Mouse (Mus musculus): Measurements from ENCODE around the gene Evc. TPM values are rescaled to one million over a fixed set of nuclear protein-coding genes. Genes with fewer than 3 reads are reported as not detected.

Evc gene
- 1.9 and 2.0 TPM in 2 replicates for polyA plus RNA-seq (2012; ENCODE audit: insufficient read depth, insufficient read length, missing spikeins)

- H3K27ac ChIP-seq (replicated peaks; ENCODE audit: low read depth, low read length) = no peak within 1 kb of the TSS
Measured at GRCm38 (mm10) chr5:37336485-37337105, at the start of gene Evc. Gene Evc (minus strand): TSS chr5:37336894.

GRCm38 (mm10) chr5:37383570-37383969, 46.9 kb upstream of the Evc start:
- no peaks in the 10 kb centered on the region for H3K4me1 ChIP-seq (ENCODE audit: control insufficient read depth, insufficient read depth, insufficient read length, low read length)
- H3K4me3 ChIP-seq (ENCODE audit: insufficient read depth, low read depth, low read length) = no peak overlapping the region
- H3K27ac ChIP-seq (replicated peaks; ENCODE audit: low read depth, low read length) = no peak overlapping the region

More at GRCm38 (mm10) chr5:37336485-37337105, at the start of gene Evc:
- H3K4me1 ChIP-seq (ENCODE audit: control insufficient read depth, insufficient read depth, insufficient read length, low read length) = 0 out of 2 replicates have a peak, but pooled peaks cover 2% of the 10 kb centered on the region
- H3K4me3 ChIP-seq (ENCODE audit: insufficient read depth, low read depth, low read length) = peak within 1 kb of the TSS; percentile 63

GRCm38 (mm10) chr5:37380641-37381040, 43.9 kb upstream of the Evc start:
- Histone ChIP-seq H3K4me1 (ENCODE audit: control insufficient read depth, insufficient read depth, insufficient read length, low read length) (no peaks in the 10 kb centered on the region), H3K4me3 (ENCODE audit: insufficient read depth, low read depth, low read length) (no peak overlapping the region), H3K27ac (replicated peaks; ENCODE audit: low read depth, low read length) (no peak overlapping the region)

- H3K4me3 ChIP-seq (ENCODE audit: insufficient read depth, low read depth, low read length) = no peak overlapping the region
- H3K27ac ChIP-seq (replicated peaks; ENCODE audit: low read depth, low read length) = no peak overlapping the region
- no peaks in the 10 kb centered on the region for H3K4me1 ChIP-seq (ENCODE audit: control insufficient read depth, insufficient read depth, insufficient read length, low read length)
Measured at GRCm38 (mm10) chr5:37377376-37377775, 40.7 kb upstream of the Evc start.

GRCm38 (mm10) chr5:37368796-37369195, 32.1 kb upstream of the Evc start:
- no peak overlapping the region for H3K4me3 ChIP-seq (ENCODE audit: insufficient read depth, low read depth, low read length)
- H3K4me1 ChIP-seq (ENCODE audit: control insufficient read depth, insufficient read depth, insufficient read length, low read length) = no peaks in the 10 kb centered on the region
- H3K27ac ChIP-seq (replicated peaks; ENCODE audit: low read depth, low read length) = no peak overlapping the region

- Histone ChIP-seq H3K4me1 (ENCODE audit: control insufficient read depth, insufficient read depth, insufficient read length, low read length) (no peaks in the 10 kb centered on the region), H3K4me3 (ENCODE audit: insufficient read depth, low read depth, low read length) (no peak overlapping the region), H3K27ac (replicated peaks; ENCODE audit: low read depth, low read length) (no peak overlapping the region)
Measured at GRCm38 (mm10) chr5:37365751-37366150, 29.1 kb upstream of the Evc start.

- H3K4me1 ChIP-seq (ENCODE audit: control insufficient read depth, insufficient read depth, insufficient read length, low read length) = no peaks in the 10 kb centered on the region
- no peak overlapping the region for H3K4me3 ChIP-seq (ENCODE audit: insufficient read depth, low read depth, low read length)
- H3K27ac ChIP-seq (replicated peaks; ENCODE audit: low read depth, low read length) = no peak overlapping the region
Measured at GRCm38 (mm10) chr5:37363284-37363683, 26.6 kb upstream of the Evc start.

GRCm38 (mm10) chr5:37362618-37363017, 25.9 kb upstream of the Evc start:
- H3K4me3 ChIP-seq (ENCODE audit: insufficient read depth, low read depth, low read length) = no peak overlapping the region
- no peak overlapping the region for H3K27ac ChIP-seq (replicated peaks; ENCODE audit: low read depth, low read length)
- no peaks in the 10 kb centered on the region for H3K4me1 ChIP-seq (ENCODE audit: control insufficient read depth, insufficient read depth, insufficient read length, low read length)

GRCm38 (mm10) chr5:37356027-37356426, 19.3 kb upstream of the Evc start:
- H3K4me1 ChIP-seq (ENCODE audit: control insufficient read depth, insufficient read depth, insufficient read length, low read length) = no peaks in the 10 kb centered on the region
- no peak overlapping the region for H3K27ac ChIP-seq (replicated peaks; ENCODE audit: low read depth, low read length)
- H3K4me3 ChIP-seq (ENCODE audit: insufficient read depth, low read depth, low read length) = no peak overlapping the region

GRCm38 (mm10) chr5:37354385-37354784, 17.7 kb upstream of the Evc start:
- no peak overlapping the region for H3K27ac ChIP-seq (replicated peaks; ENCODE audit: low read depth, low read length)
- no peaks in the 10 kb centered on the region for H3K4me1 ChIP-seq (ENCODE audit: control insufficient read depth, insufficient read depth, insufficient read length, low read length)
- no peak overlapping the region for H3K4me3 ChIP-seq (ENCODE audit: insufficient read depth, low read depth, low read length)

- H3K4me3 ChIP-seq (ENCODE audit: insufficient read depth, low read depth, low read length) = no peak overlapping the region
- no peaks in the 10 kb centered on the region for H3K4me1 ChIP-seq (ENCODE audit: control insufficient read depth, insufficient read depth, insufficient read length, low read length)
- H3K27ac ChIP-seq (replicated peaks; ENCODE audit: low read depth, low read length) = no peak overlapping the region
Measured at GRCm38 (mm10) chr5:37351791-37352190, 15.1 kb upstream of the Evc start.

- no peak overlapping the region for H3K27ac ChIP-seq (replicated peaks; ENCODE audit: low read depth, low read length)
- no peak overlapping the region for H3K4me3 ChIP-seq (ENCODE audit: insufficient read depth, low read depth, low read length)
Measured at GRCm38 (mm10) chr5:37343962-37344361, 7.3 kb upstream of the Evc start.

GRCm38 (mm10) chr5:37338288-37338687, 1.6 kb upstream of the Evc start, which contains the start of gene Evc2:
Gene Evc2 (plus strand): TSS chr5:37338499.
- Histone ChIP-seq H3K27ac (replicated peaks; ENCODE audit: low read depth, low read length) (no peak within 1 kb of the TSS), H3K4me3 (ENCODE audit: insufficient read depth, low read depth, low read length) (peak within 1 kb of the TSS; percentile 55), H3K4me1 (ENCODE audit: control insufficient read depth, insufficient read depth, insufficient read length, low read length) (0 out of 2 replicates have a peak, but pooled peaks cover 2% of the 10 kb centered on the region)

More at GRCm38 (mm10) chr5:37343962-37344361, 7.3 kb upstream of the Evc start:
- no peaks in the 10 kb centered on the region for H3K4me1 ChIP-seq (ENCODE audit: control insufficient read depth, insufficient read depth, insufficient read length, low read length)

GRCm38 (mm10) chr5:37337696-37338095, 1.0 kb upstream of the Evc start:
- 0 out of 2 replicates have a peak, but pooled peaks cover 2% of the 10 kb centered on the region for H3K4me1 ChIP-seq (ENCODE audit: control insufficient read depth, insufficient read depth, insufficient read length, low read length)
- no peak overlapping the region for H3K27ac ChIP-seq (replicated peaks; ENCODE audit: low read depth, low read length)

GRCm38 (mm10) chr5:37335061-37335460, 1.6 kb downstream of the Evc start:
- Histone ChIP-seq H3K27ac (replicated peaks; ENCODE audit: low read depth, low read length) (no peak overlapping the region), H3K4me1 (ENCODE audit: control insufficient read depth, insufficient read depth, insufficient read length, low read length) (0 out of 2 replicates have a peak, but pooled peaks cover 2% of the 10 kb centered on the region), H3K4me3 (ENCODE audit: insufficient read depth, low read depth, low read length) (no peak overlapping the region)

More at GRCm38 (mm10) chr5:37337696-37338095, 1.0 kb upstream of the Evc start:
- H3K4me3 ChIP-seq (ENCODE audit: insufficient read depth, low read depth, low read length) = no peak overlapping the region

- H3K4me1 ChIP-seq (ENCODE audit: control insufficient read depth, insufficient read depth, insufficient read length, low read length) = 0 out of 2 replicates have a peak, but pooled peaks cover 2% of the 10 kb centered on the region
- H3K27ac ChIP-seq (replicated peaks; ENCODE audit: low read depth, low read length) = no peak overlapping the region
- H3K4me3 ChIP-seq (ENCODE audit: insufficient read depth, low read depth, low read length) = no peak overlapping the region
Measured at GRCm38 (mm10) chr5:37332066-37332465, 4.6 kb downstream of the Evc start.

All from brown adipose tissue, adult 24 weeks (tissue).